Mouse (Mus musculus): ENCODE data around the gene Eif1ad.
"Not testable (repeated sequence)": the region's sequence is repeated elsewhere in the genome, so short reads cannot be mapped to it uniquely, and the experiment has no call there.

Eif1ad gene

DNA sequence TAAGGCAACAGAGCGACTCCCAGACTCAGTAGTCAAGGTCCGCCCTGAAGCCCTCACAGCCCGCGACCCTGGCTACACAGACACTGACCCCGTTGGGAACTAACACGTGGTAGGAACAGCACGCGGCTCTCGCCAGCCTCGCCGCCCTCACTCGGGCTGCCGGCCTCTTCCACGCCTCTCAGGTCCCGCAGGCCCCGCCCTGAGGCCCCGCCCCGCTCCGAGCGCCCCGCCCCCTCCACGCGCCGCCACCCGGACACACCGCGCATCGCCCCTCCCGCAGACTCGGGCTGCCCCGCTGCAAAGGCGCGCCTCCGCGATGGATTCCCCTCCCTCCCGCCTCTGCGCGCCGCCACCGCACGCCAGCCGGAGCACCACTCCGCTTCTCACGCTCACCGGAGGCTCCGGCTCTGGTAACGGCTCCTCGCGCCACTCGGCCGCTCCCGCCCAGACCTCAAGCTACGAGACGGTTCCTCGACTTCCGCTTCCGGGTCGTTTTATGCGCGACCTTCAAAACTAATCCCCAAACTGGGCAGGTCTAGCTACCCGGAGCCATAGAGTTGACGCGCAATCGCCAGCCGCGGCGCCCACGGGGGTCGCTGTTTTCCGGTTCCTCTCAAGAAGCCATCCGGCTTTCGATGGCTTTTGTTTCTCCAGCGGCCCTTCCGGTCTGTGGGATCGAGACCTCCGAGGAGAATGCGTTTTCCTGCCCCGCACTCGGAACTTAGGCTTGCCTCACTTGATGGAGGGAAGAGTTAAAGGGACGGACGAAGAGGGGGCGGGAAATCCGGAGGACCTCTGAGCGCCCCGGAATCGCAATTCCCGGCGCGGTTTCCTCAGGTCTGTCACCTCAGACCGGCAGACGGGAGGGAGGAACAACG is at the start of gene Eif1ad:
Eif1ad (plus strand) TSS at position 567 of the 878 bp plus-strand sequence.
- DNase-seq (ENCODE audit: low read depth, low spot score): peak; percentile 99

DNA sequence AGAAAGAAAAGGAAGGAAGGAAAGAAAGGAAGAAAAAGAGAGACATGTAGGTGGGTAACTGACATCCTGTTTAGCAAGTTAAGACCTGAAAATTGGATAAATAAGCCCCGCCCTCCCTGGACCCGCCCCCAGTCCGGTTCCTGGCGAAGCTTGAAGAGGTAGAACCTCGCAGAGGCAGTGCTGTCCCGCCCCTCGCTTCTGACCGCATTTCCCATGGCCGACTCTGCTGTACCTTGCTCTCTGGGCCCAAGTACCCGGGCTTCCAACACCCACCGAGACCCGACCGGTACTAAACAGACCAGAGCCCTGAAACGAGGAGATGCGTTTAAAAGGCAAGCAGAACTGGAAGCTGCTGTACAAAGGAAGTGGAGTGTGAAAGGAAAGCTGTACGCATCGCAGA is 42.7 kb upstream of the Eif1ad start:
- no peak for DNase-seq (ENCODE audit: low read depth, low spot score)

DNA sequence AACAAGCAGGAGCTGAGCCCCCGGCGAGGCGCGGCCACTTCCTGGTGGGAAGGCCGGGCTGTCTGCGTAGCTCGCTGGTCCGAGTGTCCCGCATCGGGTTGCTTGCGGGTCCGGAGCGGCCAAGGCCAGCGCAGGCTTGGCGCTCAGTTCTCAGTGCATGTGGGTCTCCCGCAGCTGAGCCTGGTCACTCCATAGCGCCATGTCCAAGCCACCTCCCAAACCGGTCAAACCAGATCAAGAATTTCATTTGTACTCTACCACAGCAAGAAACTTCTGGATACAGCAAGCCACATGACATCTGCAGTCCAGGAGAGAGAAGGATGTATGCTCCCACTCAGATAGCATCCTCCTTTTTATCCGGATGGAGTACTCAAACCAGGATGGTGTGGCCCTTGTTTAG is 38.6 kb upstream of the Eif1ad start:
- DNase-seq (ENCODE audit: low read depth, low spot score): no peak

- peak; percentile 54 for DNase-seq (ENCODE audit: low read depth, low spot score)
Measured at GRCm38 (mm10) chr19:5334741-5335140, 31.8 kb upstream of the Eif1ad start.

GRCm38 (mm10) chr19:5335441-5335840 is 31.1 kb upstream of the Eif1ad start, which contains the start of gene Catsper1:
Gene Catsper1 (plus strand): TSS chr19:5335741.
- DNase-seq (ENCODE audit: low read depth, low spot score): no peak

DNA sequence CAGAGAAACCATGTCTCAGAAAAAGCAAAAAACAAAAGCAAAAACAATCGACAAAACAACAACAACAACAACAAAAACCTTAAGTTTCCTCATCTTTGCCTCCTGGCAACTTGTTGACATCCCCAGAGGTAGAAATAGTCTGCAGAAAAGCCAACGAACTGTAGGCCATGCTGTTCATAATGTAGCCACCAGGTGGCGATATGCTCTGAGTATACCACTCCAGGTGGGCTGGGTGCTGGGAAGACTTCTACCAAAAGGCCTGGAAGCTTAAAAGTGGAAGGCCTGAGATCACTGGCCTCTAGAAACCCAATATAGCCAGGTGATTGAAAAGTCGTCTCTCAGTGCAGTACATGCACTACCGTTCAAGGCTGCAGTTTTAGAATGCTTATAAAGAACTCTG is 28.6 kb upstream of the Eif1ad start:
- DNase-seq (ENCODE audit: low read depth, low spot score): peak; percentile 97

- no peak for DNase-seq (ENCODE audit: low read depth, low spot score)
Measured at GRCm38 (mm10) chr19:5341360-5341759, 25.2 kb upstream of the Eif1ad start.

DNA sequence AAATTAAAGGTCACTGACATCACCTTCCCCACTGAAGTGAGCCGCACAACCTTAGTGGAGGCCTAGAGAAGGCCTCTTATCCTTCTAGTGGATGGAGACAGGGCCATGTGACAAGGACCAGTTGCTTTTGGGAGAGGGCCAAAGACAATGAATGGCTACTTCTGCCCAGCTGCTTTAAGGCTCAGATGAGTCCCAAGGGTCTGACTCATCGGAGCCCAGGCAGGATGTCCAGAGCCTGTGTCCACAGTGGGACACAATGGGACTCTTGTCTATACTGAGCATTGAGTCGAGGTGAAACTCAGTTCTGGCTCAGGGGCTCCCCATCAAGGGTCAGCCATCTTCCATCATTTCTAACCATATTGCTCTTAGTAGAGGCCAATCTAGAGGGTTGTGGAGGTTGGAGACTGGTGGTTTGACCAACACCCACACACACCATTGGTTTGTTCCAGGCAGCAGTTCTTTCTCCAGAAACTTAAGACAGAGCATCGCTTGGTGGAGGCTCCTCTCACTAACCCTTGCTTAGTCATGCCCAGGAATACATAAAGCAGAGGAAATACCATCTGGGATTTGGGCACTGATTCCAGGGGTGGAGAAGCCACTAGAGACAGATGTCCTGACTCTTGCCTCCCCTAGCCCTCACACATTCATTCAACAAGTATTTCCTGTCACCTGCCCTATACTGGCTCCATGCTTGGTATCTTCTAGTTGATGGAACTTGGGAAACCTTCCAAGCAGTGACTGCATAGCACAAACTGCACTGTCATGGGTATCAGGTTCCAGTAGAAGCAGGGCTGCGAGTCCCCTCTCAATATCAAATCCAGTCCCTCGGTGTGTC is 21.0 kb upstream of the Eif1ad start:
- DNase-seq (ENCODE audit: low read depth, low spot score): peak; percentile 100

DNA sequence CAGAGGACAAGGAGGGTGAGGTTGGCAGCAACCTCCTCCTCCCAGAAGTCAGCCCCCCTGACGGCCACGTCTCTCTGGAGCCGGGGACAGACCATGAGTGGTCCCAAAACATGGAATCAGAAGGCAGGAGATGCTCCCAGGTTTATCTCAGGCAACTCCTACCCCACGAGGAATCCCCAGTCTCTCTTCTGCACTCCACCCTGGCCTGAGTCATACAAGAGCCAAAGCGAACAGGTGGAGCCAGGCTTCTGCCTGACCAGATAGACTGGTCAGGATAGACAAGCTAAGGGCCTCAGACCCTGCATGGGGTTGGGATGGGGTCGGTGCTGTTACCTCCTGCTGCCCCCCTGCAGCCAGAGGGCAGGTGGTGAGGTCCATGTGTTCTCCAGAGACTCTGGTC is 18.5 kb upstream of the Eif1ad start:
- no peak for DNase-seq (ENCODE audit: low read depth, low spot score)

GRCm38 (mm10) chr19:5348526-5349501 is 17.7 kb upstream of the Eif1ad start:
- peak; percentile 63 for DNase-seq (ENCODE audit: low read depth, low spot score)

DNA sequence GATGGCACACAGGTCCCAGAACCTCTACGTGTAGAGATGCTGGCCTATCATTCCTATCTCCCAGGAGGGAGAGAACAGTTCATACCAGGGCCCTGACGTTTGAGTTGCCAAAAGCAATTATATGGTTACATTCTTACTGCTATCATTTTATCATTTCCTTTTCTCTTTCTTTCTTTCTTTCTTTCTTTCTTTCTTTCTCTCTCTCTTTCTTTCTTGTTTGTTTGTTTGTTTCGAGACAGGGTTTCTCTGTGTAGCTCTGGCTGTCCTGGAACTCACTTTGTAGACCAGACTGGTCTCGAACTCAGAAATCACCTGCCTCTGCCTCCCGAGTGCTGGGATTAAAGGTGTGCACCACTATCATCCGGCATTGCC is 17.1 kb upstream of the Eif1ad start, which contains the start of gene Cst6:
Cst6 (minus strand) TSS at position 73 of the 372 bp plus-strand sequence.
- not testable (repeated sequence) for DNase-seq (ENCODE audit: low read depth, low spot score)

GRCm38 (mm10) chr19:5353609-5354008 is 12.9 kb upstream of the Eif1ad start:
- no peak for DNase-seq (ENCODE audit: low read depth, low spot score)

GRCm38 (mm10) chr19:5356080-5356479 is 10.5 kb upstream of the Eif1ad start:
- no peak for DNase-seq (ENCODE audit: low read depth, low spot score)

DNA sequence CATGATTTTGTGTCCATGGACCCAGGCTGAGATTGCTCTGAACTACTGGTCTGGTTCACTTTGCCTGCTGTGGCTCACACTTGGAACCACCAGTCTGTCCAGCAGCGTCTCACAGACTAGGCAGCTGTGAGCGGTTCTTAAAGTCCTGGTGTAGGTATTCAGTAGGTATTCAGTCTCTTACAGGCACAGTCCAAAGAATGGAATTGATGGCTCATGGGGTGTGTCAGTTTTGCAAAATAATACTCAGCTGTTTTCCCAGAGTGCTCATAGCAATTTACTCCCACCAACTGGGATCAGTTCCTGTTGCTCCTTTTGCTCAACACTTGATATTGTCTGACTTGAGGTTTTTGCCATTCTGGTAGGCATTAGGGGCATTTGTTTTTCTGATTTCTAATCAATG is 4.4 kb upstream of the Eif1ad start:
- no peak for DNase-seq (ENCODE audit: low read depth, low spot score)

DNA sequence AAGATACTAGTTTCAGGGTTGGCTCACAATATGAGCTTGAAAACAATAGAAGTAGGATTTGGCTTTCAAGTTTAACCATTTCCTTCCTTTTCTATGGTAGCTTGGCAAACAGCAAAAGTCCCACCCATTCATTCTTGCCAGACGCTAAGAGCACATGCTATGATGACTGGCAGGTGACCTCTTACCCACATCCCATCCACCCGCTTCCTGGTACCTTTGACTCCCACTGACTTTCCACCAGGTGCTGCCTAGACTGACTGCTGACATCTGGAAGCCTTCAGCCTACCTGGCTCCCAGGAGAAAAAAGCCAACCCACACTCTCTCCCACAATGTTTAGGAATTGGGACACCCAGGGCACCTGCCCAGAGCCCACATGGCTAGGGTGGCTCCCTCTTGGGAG is 2.4 kb upstream of the Eif1ad start:
- DNase-seq (ENCODE audit: low read depth, low spot score): no peak

DNA sequence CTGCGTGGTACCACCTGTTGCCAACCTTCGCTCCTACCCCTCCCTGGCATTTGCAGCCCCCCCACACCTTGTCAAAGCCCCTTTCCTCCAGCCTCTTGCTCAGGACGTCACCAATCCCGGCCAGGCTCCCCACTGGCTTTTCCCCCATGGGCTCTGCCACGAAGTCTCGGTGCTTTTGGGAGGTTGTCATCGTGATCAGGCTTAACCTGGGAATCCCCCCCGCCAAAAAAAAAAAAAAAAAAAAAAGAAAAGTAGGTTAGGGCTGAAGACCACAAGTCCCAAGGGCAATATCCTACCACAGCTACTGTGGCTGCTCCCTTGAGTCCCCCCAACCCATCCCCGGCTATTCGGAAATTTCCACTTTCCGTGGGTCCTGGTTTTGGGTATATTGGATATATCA is 790 bp upstream of the Eif1ad start:
- no peak for DNase-seq (ENCODE audit: low read depth, low spot score)

- no peak for DNase-seq (ENCODE audit: low read depth, low spot score)
Measured at GRCm38 (mm10) chr19:5367053-5367359, 465 bp downstream of the Eif1ad start, which contains the start of gene Banf1. Gene Banf1 (minus strand): TSS chr19:5367168.

- DNase-seq (ENCODE audit: low read depth, low spot score): peak; percentile 71
Measured at GRCm38 (mm10) chr19:5367455-5367854, 914 bp downstream of the Eif1ad start.

DNA sequence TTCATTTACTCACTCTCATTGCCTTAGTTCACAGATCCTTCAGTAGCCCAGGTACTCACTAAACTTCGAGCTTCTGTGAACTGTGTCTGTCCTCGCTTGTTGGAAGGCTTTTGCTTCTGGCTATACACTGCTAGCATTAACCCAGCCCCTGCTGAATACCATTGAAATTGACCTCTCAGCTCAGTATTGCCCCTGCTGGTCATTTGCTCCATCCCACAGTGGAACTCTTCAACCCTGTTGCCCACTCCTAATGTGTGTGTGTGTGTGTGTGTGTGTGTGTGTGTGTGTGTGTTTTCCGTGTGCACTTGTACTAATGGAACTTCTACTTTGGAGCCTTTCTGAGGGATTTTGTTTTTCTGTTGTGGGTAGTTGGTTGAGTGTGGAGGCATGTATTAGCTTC is 4.4 kb downstream of the Eif1ad start:
- peak; percentile 62 for DNase-seq (ENCODE audit: low read depth, low spot score)

GRCm38 (mm10) chr19:5372724-5373123 is 6.2 kb downstream of the Eif1ad start:
- no peak for DNase-seq (ENCODE audit: low read depth, low spot score)

DNA sequence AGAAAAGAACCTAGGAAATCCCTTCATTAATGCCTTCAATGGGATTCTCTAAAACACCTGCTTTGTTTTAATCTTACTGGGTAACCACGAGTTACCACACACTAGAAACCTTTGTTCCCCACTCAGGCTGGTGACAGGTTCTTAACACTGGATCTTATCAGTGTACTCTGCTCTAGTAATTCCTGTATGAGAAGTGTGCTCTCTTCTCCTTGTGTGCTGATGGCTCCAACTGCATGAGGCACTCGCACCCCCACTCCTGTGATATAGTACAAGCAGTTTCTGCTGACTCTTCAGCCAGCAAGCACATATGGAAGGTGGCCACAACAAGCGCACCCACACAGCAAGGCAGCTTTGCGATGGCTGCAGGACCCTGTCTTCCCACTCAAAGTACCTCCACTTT is 7.6 kb downstream of the Eif1ad start:
- DNase-seq (ENCODE audit: low read depth, low spot score): no peak
